8 mouse cellular contexts compared by ENCODE assay signal in the genomic region with DNA sequence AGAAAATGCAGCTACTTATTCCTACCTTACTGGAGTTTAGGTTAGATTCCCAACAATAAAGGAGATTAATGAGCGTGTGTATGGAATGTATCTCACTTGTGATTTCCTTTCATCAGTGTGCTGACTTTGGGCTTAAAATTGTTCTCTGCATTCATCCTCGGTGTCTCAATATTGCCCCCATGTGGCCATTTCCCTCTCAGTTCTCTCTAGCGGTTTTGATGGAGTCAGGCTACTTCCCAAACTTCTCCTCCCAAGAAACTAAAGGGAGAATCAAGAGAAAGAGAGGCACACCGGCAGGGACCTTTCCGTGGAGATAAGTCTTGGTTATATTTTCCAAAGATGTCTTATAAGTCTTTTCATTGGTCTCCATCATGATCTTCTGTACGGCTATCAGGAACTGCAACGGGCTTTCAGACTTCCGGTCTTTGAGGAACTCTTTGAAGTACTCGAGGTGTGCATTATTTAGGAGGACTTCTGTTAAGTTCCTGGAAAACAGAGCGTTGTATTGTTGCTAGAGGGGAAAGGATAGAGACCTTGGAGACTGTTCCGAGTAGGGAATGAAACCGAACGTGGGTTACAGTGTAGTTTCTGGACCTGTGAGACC. TPM values are rescaled to one million over a fixed set of nuclear protein-coding genes. Genes with fewer than 3 reads are reported as not detected.
DNase-seq lines count a peak whose midpoint lies in the region; ATAC-seq lines count a peak whose summit lies in the region.

No protein-coding gene starts in this region.

- 57% methylated on average over 13 of the region's 13 CpGs for WGBS in forebrain, embryonic 10.5 days
- 58% methylated on average over 13 of the region's 13 CpGs for WGBS in forebrain, embryonic 15.5 days
- WGBS in heart, embryonic 13.5 days, result 38% methylated on average over 13 of the region's 13 CpGs
- 46% methylated on average over 13 of the region's 13 CpGs for WGBS in lung, embryonic 16.5 days

- no peak overlapping the region for H3K4me3 ChIP-seq in forebrain, embryonic 10.5 days
- no peak overlapping the region for H3K4me3 ChIP-seq in forebrain, embryonic 15.5 days
- H3K4me3 ChIP-seq in heart, embryonic 13.5 days, result peak overlapping the region; percentile 28; the same call in 1 of the 2 replicates
- no peak overlapping the region for H3K4me3 ChIP-seq in lung, embryonic 16.5 days (ENCODE audit: low read length)

- H3K9ac ChIP-seq in forebrain, embryonic 15.5 days (replicated peaks), result no peak overlapping the region
- no peak overlapping the region for H3K9ac ChIP-seq in heart, embryonic 13.5 days
- H3K9ac ChIP-seq in lung, embryonic 16.5 days (ENCODE audit: low read length), result no peak overlapping the region

- ATAC-seq in forebrain, embryonic 15.5 days (replicated peaks), result no peak
- ATAC-seq in common myeloid progenitor, adult 5-6 weeks (replicated peaks; ENCODE audit: low read depth, poor library complexity, severe bottlenecking), result peak; percentile 80
- ATAC-seq in heart, embryonic 13.5 days (ENCODE audit: extremely low read depth, insufficient number of reproducible peaks, low FRiP score, low TSS enrichment), result no peak
- ATAC-seq in lung, embryonic 16.5 days (ENCODE audit: low read depth), result no peak

- H3K4me1 ChIP-seq in forebrain, embryonic 10.5 days, result peaks cover 12% of the 10 kb centered on the region
- H3K4me1 ChIP-seq in forebrain, embryonic 15.5 days, result no peaks in the 10 kb centered on the region
- no peaks in the 10 kb centered on the region for H3K4me1 ChIP-seq in heart, embryonic 13.5 days
- no peaks in the 10 kb centered on the region for H3K4me1 ChIP-seq in lung, embryonic 16.5 days (replicated peaks; ENCODE audit: control insufficient read depth, insufficient read depth, low read length)

- no peaks in the 10 kb centered on the region for H3K9me3 ChIP-seq in forebrain, embryonic 10.5 days
- H3K9me3 ChIP-seq in forebrain, embryonic 15.5 days, result no peaks in the 10 kb centered on the region
- H3K9me3 ChIP-seq in heart, embryonic 13.5 days, result no peaks in the 10 kb centered on the region
- no peaks in the 10 kb centered on the region for H3K9me3 ChIP-seq in lung, embryonic 16.5 days (ENCODE audit: control insufficient read depth, low read length)

- DNase-seq in forebrain, embryonic 10.5 days (ENCODE audit: extremely low spot score, low spot score), result peak; percentile 39
- DNase-seq in T-cell, adult 2 months (ENCODE audit: low spot score), result peak; percentile 29
- DNase-seq in layer of hippocampus, adult 9-11 months, result peak; percentile 49
- peak; percentile 70 for DNase-seq in right cerebral cortex, postnatal 4 days

- no peak overlapping the region for H3K27ac ChIP-seq in forebrain, embryonic 10.5 days
- H3K27ac ChIP-seq in forebrain, embryonic 15.5 days (replicated peaks), result no peak overlapping the region
- no peak overlapping the region for H3K27ac ChIP-seq in heart, embryonic 13.5 days (replicated peaks)
- no peak overlapping the region for H3K27ac ChIP-seq in lung, embryonic 16.5 days (ENCODE audit: low read length)

- H3K36me3 ChIP-seq in forebrain, embryonic 10.5 days (replicated peaks), result no peaks in the 10 kb centered on the region
- H3K36me3 ChIP-seq in forebrain, embryonic 15.5 days, result no peaks in the 10 kb centered on the region
- H3K36me3 ChIP-seq in heart, embryonic 13.5 days, result no peaks in the 10 kb centered on the region
- H3K36me3 ChIP-seq in lung, embryonic 16.5 days (ENCODE audit: control insufficient read depth, insufficient read depth, low read length), result no peaks in the 10 kb centered on the region

- H3K4me2 ChIP-seq in forebrain, embryonic 15.5 days (replicated peaks), result no peak overlapping the region
- H3K4me2 ChIP-seq in heart, embryonic 13.5 days, result peak overlapping the region; percentile 50
- peak overlapping the region; percentile 23 for H3K4me2 ChIP-seq in lung, embryonic 16.5 days (ENCODE audit: low read depth, low read length)

- no peaks in the 10 kb centered on the region for H3K27me3 ChIP-seq in forebrain, embryonic 10.5 days (ENCODE audit: poor library complexity, severe bottlenecking)
- H3K27me3 ChIP-seq in forebrain, embryonic 15.5 days, result no peaks in the 10 kb centered on the region
- H3K27me3 ChIP-seq in heart, embryonic 13.5 days (replicated peaks), result 0 out of 2 replicates have a peak, but pooled peaks cover 5% of the 10 kb centered on the region
- H3K27me3 ChIP-seq in lung, embryonic 16.5 days (ENCODE audit: control insufficient read depth, insufficient read depth, low read depth, low read length), result no peaks in the 10 kb centered on the region

RNA-seq across cellular contexts. Expression of a gene that starts 36.5 kb away (rescaled TPM):
- polyA plus RNA-seq in forebrain, embryonic 10.5 days (2016; fragmentation: Nextera tagmentation; extraction: Ambion mirVana), result not detected in 2 replicates
- 0.18 and 0.36 TPM in 2 replicates for polyA plus RNA-seq in forebrain, embryonic 15.5 days (2015; fragmentation: Nextera tagmentation; extraction: Ambion mirVana)
- total RNA-seq in common myeloid progenitor, adult 5-6 weeks (2017), result not detected in 2 replicates
- not detected in 2 replicates for polyA plus RNA-seq in heart, embryonic 13.5 days (2015; fragmentation: Nextera tagmentation; extraction: Ambion mirVana)
- polyA plus RNA-seq in lung, embryonic 16.5 days (2015; fragmentation: Nextera tagmentation; extraction: Ambion mirVana), result not detected in 2 replicates

RNA-seq across cellular contexts. Expression of a gene that starts 58.3 kb away (rescaled TPM):
- polyA plus RNA-seq in forebrain, embryonic 10.5 days (2016; fragmentation: Nextera tagmentation; extraction: Ambion mirVana), result 7.4 and 7.7 TPM in 2 replicates
- 42.5 and 44.4 TPM in 2 replicates for polyA plus RNA-seq in forebrain, embryonic 15.5 days (2015; fragmentation: Nextera tagmentation; extraction: Ambion mirVana)
- 50.9 and 71.5 TPM in 2 replicates for total RNA-seq in common myeloid progenitor, adult 5-6 weeks (2017)
- polyA plus RNA-seq in heart, embryonic 13.5 days (2015; fragmentation: Nextera tagmentation; extraction: Ambion mirVana), result 13.9 and 17.3 TPM in 2 replicates
- polyA plus RNA-seq in lung, embryonic 16.5 days (2015; fragmentation: Nextera tagmentation; extraction: Ambion mirVana), result 7.8 and 8.7 TPM in 2 replicates
